Mouse (Mus musculus) spleen, postnatal 14 days (tissue): Measurements from ENCODE around the gene Arcn1.
A peak's percentile ranks its signal among the peaks of the same experiment; 100 is the strongest.

Source experiments
- DNase-seq, 2 experiments: peaks; one replicate each; pipeline ENCODE4 v3.0.0; 2021 to 2022; ENCODE audit warnings: low spot score in 2 of 2

The Arcn1 gene

GRCm38 (mm10) chr9:44745371-44745770 lies 22.3 kb downstream of the Arcn1 start:
- no peak for DNase-seq

DNA sequence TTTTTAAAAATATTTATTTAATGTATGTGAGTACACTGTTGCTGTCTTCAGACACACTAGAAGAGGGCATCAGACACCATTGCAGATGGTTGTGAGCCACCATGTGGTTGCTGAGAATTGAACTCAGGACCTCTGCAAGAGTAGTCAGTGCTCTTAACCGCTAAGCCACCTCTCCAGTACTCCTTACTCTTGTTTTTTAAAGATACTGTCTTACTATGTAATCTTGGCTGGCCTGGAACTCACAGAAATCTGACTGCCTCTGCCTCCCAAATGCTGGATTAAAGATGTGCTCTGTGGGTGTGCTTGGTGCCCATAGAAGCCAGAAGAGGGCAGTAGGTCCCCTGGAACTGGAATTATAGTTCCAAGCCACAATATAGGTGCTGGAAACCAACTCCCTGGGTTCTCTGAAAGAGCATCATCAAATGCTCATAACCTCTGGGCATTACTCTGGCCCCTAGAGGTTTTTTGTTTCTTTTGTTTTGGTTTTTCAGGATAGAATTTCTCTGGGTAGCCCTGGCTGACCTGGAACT lies 26.9 kb downstream of the Arcn1 start:
- DNase-seq: no peak

DNA sequence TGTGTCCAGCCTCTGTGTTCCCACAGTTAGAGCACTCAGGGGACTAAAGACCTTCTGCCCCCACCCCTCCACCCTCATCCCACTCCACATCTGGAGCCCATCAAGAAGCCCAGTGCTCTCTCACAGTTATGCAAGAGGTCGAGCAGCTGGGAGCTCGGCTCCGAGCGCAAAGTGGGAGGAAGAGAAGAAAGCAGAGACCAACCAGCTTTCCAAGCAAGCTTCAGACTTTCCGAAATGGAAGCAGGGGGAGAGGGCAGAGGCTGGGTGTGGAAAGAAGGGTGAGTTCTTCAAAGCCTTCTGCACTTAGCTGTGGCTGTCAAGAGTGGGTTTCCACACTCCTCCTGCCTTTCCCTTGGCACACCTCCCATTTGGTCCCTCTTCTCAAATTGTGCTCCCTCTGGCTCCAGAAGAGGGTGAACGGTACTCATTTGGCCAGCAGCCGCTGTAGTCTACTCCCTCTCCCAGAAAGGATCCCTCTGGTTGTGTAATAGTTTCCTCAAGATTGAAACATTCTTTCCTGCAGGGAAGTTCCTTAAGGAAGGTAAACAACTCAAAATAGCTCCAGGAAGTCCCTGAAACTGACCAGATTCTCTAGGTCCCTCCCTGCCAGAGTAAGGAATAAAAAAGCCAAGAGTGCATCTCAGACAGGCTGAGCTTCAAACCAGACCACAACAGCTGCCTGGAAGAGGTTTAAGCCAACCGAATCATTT lies 30.2 kb downstream of the Arcn1 start:
- no peak for DNase-seq

- no peak for DNase-seq
These were observed 31.3 kb downstream of the Arcn1 start for GRCm38 (mm10) chr9:44736301-44736700.

DNA sequence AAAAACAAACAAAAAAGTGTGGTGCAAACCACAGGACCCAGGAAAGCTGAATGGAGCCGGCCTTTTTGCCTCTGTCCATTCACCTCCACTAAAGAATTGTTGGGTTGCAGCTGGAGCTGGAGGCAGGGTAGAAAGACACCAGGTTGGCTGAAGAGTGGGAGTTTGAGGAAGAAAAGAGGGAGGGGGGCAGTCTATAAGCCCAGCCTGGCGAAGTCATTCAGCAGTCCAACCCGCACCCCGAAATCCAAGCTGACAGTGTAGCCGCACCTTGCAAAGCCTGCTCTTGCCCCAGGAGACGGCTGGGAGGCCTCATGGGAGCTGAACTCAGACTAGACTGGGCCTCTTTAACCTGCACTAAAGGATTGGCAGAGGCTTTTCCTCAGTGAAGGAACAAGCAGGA lies 31.8 kb downstream of the Arcn1 start:
- DNase-seq: no peak

- peak in 1 of 2 experiments; percentile 31 for DNase-seq
These were observed 32.8 kb downstream of the Arcn1 start, which contains the start of gene Phldb1 for GRCm38 (mm10) chr9:44734524-44735494. Gene Phldb1 (minus strand): TSS chr9:44735198.

- no peak for DNase-seq
These were observed 33.7 kb downstream of the Arcn1 start for GRCm38 (mm10) chr9:44733671-44734523.

DNA sequence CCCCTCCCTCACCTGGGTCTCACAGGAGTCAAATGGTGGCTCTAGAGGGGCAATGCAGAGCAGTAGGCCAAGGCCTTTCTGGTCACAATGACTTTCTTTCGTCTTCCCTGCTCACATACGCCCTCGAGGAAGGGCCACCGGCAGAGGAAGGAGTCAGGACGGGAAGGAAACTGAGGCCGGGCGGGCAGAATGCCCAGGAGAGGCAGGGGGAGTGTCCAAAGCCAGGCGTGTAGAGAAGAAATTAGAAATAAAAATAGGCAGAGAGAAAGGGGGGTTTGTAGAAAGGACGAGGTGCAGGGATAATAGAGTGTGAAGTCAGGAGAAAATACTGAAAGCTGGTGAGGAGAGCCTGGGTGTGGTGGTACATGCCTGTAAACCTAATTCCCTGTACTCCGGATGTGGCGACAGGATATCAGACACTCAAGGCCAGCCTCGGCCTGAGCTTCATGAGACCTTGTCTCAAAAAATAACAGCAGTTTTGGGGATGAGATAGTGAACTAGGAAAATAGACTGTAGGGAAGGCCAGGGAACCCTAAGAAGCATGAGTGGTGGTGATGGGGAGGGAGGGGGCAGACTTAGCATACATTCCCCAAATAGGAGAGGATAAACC lies 34.6 kb downstream of the Arcn1 start:
- no peak for DNase-seq

GRCm38 (mm10) chr9:44732130-44732549 lies 35.5 kb downstream of the Arcn1 start:
- DNase-seq: no peak

GRCm38 (mm10) chr9:44727441-44727840 lies 40.2 kb downstream of the Arcn1 start:
- DNase-seq: no peak

DNA sequence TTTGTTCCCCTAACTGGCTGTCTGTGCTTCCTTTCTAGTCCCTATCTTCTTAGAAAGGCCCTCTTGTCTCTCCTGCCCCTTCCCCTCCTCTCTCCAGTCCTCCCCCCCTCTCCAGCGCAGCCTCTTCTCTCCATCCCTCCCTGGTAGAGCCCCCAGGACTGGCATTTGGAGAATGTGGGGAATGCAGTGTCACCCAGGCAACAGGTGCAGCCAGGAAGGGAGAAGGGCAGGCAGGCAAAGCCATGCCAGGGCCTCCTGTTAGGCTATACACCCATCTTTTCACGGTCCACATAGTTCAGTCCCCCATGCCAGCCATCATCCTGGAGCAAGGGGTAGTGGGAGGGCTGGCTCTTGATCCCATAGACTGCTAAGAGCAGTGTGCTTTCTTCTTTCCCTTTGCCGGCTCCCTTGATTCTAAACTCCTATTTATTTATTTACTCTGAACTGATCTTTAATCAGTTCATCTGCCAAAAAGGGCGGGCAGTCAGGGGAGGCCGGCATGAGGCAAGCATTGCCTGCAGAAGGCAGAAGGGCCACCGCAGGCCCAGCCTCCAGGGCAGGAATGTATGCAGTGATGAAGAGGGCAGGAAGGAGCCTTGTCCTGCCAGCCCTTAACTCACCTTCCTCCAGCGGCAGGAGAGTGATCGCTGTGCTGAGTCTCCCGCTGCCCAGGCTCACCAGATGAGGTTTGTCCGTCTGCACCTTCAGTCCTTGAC lies 41.1 kb downstream of the Arcn1 start:
- no peak for DNase-seq

DNA sequence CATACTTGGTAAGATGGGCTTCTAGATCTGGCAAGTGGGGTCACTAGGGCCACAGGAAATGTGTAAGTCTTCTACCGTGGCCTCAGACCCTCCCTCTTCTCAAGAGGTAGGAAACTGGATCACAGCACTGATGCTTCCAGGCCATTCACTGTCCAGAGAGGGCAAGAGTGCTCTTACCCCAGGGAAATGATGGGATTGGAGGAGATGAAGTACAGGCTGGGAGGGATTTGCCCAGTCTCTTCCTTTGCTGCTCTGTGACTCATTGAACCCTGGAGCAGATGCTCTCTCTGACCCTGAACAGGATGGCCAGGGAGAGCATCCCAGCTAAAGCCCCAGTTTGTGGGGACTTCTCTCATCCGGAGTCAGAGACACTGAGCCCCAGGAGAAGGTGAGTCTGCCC lies 43.0 kb downstream of the Arcn1 start:
- DNase-seq: no peak

DNA sequence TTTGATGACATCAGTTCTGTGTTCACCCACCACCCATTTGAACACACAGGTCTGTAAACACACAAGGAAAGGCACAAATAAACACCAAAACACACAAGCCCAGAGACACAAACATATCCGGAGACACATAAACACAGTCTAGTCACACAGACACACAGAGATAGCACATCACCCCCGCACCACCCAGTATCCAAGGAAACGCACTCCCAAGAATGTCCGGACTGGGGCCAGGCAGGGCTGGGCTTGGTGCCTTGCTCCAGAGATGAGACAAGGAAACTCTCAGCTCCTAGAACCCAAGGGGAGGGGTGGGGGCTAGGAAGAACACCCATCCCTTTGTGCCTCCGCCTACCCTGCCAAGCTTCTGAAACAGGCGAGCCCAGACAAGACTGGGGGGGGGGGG lies 43.4 kb downstream of the Arcn1 start:
- DNase-seq: no peak

DNA sequence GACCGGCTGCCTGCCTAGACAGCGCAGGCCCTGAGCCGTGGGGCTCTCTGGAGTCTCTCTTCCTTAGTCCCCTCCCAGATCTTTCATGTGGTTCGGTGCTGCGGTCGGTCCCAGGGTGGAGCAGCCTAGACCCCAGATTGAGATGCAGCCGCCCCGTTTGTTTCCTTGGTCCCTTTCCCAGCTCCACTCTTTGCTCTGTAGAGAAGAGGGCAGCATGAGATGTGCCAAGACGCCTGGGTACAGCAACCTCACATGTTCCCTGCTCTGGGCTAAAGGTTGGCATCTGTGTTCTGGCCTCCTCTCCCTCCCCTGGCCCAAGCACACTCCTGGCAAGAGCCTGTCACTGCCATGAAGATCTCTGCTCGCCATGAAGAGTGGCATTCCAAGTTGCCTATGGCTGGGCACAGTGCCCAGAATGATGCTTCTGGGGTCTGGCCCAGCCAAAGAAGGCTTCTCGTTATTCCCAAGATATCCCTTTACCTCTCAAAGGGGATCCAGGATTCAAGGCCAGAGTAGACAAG lies 44.1 kb downstream of the Arcn1 start:
- no peak for DNase-seq

- no peak for DNase-seq
These were observed 44.6 kb downstream of the Arcn1 start for GRCm38 (mm10) chr9:44723008-44723407.

- DNase-seq: no peak
These were observed 45.1 kb downstream of the Arcn1 start for GRCm38 (mm10) chr9:44722575-44722974.

- no peak for DNase-seq
These were observed 45.8 kb downstream of the Arcn1 start for GRCm38 (mm10) chr9:44721877-44722186.

- DNase-seq: peak in 1 of 2 experiments; percentile 20
These were observed 46.3 kb downstream of the Arcn1 start for GRCm38 (mm10) chr9:44721154-44721876.

DNA sequence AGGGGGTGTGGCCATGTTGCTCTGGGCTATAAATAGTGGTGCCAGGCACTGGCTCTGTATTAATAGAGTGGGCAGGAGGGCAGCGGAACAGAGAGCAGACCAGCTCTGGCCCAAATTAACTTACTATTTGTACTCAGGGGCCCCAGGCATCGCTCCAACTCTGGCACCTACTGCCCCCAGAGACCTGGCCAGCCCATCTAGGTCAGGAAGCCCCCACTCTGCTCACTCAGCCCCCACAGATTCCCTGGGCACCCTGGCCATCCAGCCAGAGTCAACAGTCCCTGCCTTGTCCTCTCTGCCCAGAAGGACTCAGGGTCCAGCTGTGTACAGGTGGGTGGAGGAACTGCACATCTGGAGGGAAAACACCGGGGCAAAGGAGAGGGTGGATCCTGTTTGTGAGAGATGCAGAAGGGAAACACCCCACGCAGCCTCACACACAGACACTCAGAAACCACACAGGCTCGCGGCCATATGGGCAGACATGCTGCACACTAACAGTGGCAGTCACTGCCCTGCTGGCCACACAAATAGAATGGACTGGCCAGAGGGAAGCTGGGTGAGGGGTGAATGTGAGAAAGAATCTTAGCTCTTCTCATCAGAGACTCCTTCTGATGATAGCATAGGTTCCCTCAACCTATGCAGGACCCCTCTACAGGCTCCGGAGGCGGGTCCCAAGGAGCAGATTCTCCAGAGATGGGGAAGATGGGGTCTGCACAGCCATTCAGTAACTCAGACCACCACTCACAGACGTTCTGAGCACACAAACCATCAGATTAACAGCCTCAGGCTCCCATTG lies 47.1 kb downstream of the Arcn1 start:
- no peak for DNase-seq
